Mouse (Mus musculus): ENCODE data around the gene Ptges. TPM values are rescaled to one million over a fixed set of nuclear protein-coding genes. Genes with fewer than 3 reads are reported as not detected.

Gene Ptges
- polyA plus RNA-seq, 1 experiment = 37.2 TPM

GRCm38 (mm10) chr2:30902726-30903722 is 26.6 kb downstream of the Ptges start:
- TF ChIP-seq POLR2A (IDR thresholded peaks at IDR 0.05; ENCODE audit: low read depth, low read length) = peak; percentile 90
- TF ChIP-seq CTCF (IDR thresholded peaks at IDR 0.05; ENCODE audit: borderline replicate concordance, insufficient read depth, low read length) = no peak
- Histone ChIP-seq H3K4me1 (ENCODE audit: control insufficient read depth, insufficient read depth, low read length) (0 out of 2 replicates have a peak, but pooled peaks cover 3% of the 10 kb centered on the region), H3K4me3 (ENCODE audit: insufficient read depth, low read length) (peak overlapping the region; percentile 32), H3K27ac (ENCODE audit: insufficient read depth, low read length) (no peak overlapping the region)

- Histone ChIP-seq H3K4me3 (ENCODE audit: insufficient read depth, low read length) (peak overlapping the region; percentile 32), H3K27ac (ENCODE audit: insufficient read depth, low read length) (no peak overlapping the region)
- TF ChIP-seq CTCF (IDR thresholded peaks at IDR 0.05; ENCODE audit: borderline replicate concordance, insufficient read depth, low read length) = no peak
- TF ChIP-seq POLR2A (IDR thresholded peaks at IDR 0.05; ENCODE audit: low read depth, low read length) = no peak
Observed at GRCm38 (mm10) chr2:30902256-30902655, 27.4 kb downstream of the Ptges start.

DNA sequence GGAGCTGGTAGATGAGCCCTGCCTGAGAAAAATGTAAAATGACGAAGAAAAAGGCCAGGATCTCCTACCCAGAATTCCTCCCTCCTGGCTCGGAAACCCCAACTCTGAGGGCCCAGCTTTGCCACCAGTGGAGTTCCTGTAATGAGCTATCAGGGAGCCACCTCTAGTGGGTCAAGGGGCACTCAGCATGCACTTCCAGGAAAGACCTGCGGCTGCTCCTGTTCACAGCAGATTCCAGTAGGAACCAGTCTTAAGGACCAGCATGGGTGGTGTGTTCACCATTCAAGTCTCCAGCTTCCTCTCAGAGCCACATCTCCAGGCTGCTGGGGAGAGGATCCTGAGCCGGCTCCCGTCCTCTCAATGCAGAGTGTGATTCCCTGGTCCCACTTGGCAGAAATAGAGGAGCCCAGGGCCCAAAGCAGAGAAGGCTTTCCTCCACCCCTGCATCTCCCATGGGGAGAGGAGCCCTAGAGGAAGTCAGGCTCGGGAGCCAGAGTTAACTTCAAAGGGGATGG is 28.0 kb downstream of the Ptges start:
- no peak for TF ChIP-seq CTCF (IDR thresholded peaks at IDR 0.05; ENCODE audit: borderline replicate concordance, insufficient read depth, low read length)
- no peak for TF ChIP-seq POLR2A (IDR thresholded peaks at IDR 0.05; ENCODE audit: low read depth, low read length)
- Histone ChIP-seq H3K4me1 (ENCODE audit: control insufficient read depth, insufficient read depth, low read length) (peaks cover 7% of the 10 kb centered on the region; the same call in 1 of the 2 replicates), H3K27ac (ENCODE audit: insufficient read depth, low read length) (no peak overlapping the region), H3K4me3 (ENCODE audit: insufficient read depth, low read length) (peak overlapping the region; percentile 32)

More at GRCm38 (mm10) chr2:30902256-30902655, 27.4 kb downstream of the Ptges start:
- H3K4me1 ChIP-seq (ENCODE audit: control insufficient read depth, insufficient read depth, low read length) = peaks cover 7% of the 10 kb centered on the region; the same call in 1 of the 2 replicates

- TF ChIP-seq POLR2A (IDR thresholded peaks at IDR 0.05; ENCODE audit: low read depth, low read length) = no peak
- TF ChIP-seq CTCF (IDR thresholded peaks at IDR 0.05; ENCODE audit: borderline replicate concordance, insufficient read depth, low read length) = no peak
- Histone ChIP-seq H3K4me3 (ENCODE audit: insufficient read depth, low read length) (no peak overlapping the region), H3K27ac (ENCODE audit: insufficient read depth, low read length) (peak overlapping the region; percentile 62), H3K4me1 (ENCODE audit: control insufficient read depth, insufficient read depth, low read length) (peaks cover 7% of the 10 kb centered on the region; the same call in 1 of the 2 replicates)
Observed at GRCm38 (mm10) chr2:30899397-30900069, 30.1 kb downstream of the Ptges start.

GRCm38 (mm10) chr2:30897291-30897690 is 32.4 kb downstream of the Ptges start:
- Histone ChIP-seq H3K27ac (ENCODE audit: insufficient read depth, low read length) (no peak overlapping the region), H3K4me1 (ENCODE audit: control insufficient read depth, insufficient read depth, low read length) (peaks cover 7% of the 10 kb centered on the region; the same call in 1 of the 2 replicates), H3K4me3 (ENCODE audit: insufficient read depth, low read length) (no peak overlapping the region)
- TF ChIP-seq CTCF (IDR thresholded peaks at IDR 0.05; ENCODE audit: borderline replicate concordance, insufficient read depth, low read length) (no peak), POLR2A (IDR thresholded peaks at IDR 0.05; ENCODE audit: low read depth, low read length) (no peak)

- no peak overlapping the region for H3K27ac ChIP-seq (ENCODE audit: insufficient read depth, low read length)
- TF ChIP-seq POLR2A (IDR thresholded peaks at IDR 0.05; ENCODE audit: low read depth, low read length) (no peak), CTCF (IDR thresholded peaks at IDR 0.05; ENCODE audit: borderline replicate concordance, insufficient read depth, low read length) (no peak)
- H3K4me3 ChIP-seq (ENCODE audit: insufficient read depth, low read length) = no peak overlapping the region
- peaks cover 4% of the 10 kb centered on the region; the same call in 1 of the 2 replicates for H3K4me1 ChIP-seq (ENCODE audit: control insufficient read depth, insufficient read depth, low read length)
Observed at GRCm38 (mm10) chr2:30893946-30894345, 35.7 kb downstream of the Ptges start.

DNA sequence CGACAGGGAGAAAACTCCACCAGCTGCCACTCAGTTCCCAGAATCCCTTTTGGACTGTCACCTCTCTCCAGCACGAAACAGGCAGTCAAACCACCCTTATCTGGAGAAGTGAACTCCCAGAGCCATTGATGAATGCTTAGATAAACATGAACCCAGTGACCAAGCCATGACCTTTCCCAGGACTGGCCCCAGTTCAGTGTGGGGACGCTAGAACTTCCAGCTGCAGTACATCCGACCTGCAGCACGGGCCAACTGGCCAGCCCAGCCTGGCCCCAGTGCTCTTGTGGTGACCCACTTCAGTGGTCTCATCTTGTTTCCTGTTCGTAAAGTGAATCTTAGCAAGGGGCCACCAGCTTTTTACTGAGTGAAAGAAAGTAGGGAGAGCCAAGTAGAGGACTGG is 36.3 kb downstream of the Ptges start:
- no peak for TF ChIP-seq POLR2A (IDR thresholded peaks at IDR 0.05; ENCODE audit: low read depth, low read length)
- no peak for TF ChIP-seq CTCF (IDR thresholded peaks at IDR 0.05; ENCODE audit: borderline replicate concordance, insufficient read depth, low read length)
- no peak overlapping the region for H3K4me3 ChIP-seq (ENCODE audit: insufficient read depth, low read length)
- H3K27ac ChIP-seq (ENCODE audit: insufficient read depth, low read length) = no peak overlapping the region
- H3K4me1 ChIP-seq (ENCODE audit: control insufficient read depth, insufficient read depth, low read length) = peaks cover 4% of the 10 kb centered on the region; the same call in 1 of the 2 replicates

- TF ChIP-seq CTCF (IDR thresholded peaks at IDR 0.05; ENCODE audit: borderline replicate concordance, insufficient read depth, low read length) = peak; percentile 69; the same call in 1 of the 2 replicates
- no peak for TF ChIP-seq POLR2A (IDR thresholded peaks at IDR 0.05; ENCODE audit: low read depth, low read length)
- Histone ChIP-seq H3K4me1 (ENCODE audit: control insufficient read depth, insufficient read depth, low read length) (no peaks in the 10 kb centered on the region), H3K27ac (ENCODE audit: insufficient read depth, low read length) (no peak overlapping the region), H3K4me3 (ENCODE audit: insufficient read depth, low read length) (no peak overlapping the region)
Observed at GRCm38 (mm10) chr2:30891002-30891401, 38.7 kb downstream of the Ptges start.

DNA sequence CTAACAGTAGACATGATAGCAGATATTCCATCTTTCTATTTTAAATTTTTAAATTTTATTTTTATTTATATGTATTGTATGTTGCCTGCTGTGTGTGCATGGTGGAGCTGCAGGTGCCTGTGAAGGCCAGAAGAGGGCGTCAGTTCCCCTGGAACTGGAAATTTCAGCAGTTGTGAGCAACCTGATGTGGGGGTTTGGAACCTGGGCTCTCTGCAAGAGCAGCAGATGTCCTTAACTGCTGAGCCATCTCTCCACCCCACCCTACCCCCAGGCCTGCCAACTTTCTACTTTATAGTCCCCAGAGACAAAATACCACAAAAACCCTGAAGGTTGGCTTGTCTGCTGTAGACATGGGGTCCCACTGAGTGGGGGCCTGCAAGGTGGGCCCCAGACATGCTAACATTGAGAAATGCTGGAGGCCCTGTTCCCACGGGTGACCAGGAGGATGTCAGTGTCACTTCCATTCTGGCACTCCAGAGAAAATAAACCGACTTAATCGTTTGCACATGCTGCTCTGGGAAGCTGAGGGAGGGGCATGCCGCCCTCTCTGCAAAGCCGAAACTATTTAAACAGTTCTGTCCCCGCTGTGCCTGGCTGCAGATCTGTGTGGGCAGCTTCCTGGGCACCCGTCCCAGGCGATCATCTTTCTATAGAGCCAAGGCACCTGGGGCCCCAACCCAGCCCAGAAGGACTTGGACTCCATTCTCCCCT is 44.1 kb downstream of the Ptges start:
- Histone ChIP-seq H3K4me1 (ENCODE audit: control insufficient read depth, insufficient read depth, low read length) (no peaks in the 10 kb centered on the region), H3K4me3 (ENCODE audit: insufficient read depth, low read length) (no peak overlapping the region), H3K27ac (ENCODE audit: insufficient read depth, low read length) (peak overlapping the region; percentile 44)
- TF ChIP-seq CTCF (IDR thresholded peaks at IDR 0.05; ENCODE audit: borderline replicate concordance, insufficient read depth, low read length) (peak; percentile 48; the same call in 1 of the 2 replicates), POLR2A (IDR thresholded peaks at IDR 0.05; ENCODE audit: low read depth, low read length) (no peak)
